Mouse (Mus musculus) myocyte (in vitro differentiated cells): ENCODE results near the gene Ccl3. TPM values are rescaled to one million over a fixed set of nuclear protein-coding genes. Genes with fewer than 3 reads are reported as not detected.

Experiments
- H3K27me3 ChIP-seq: one replicate; pipeline ENCODE4 v1.6.1; 2011; ENCODE audit not compliant: control insufficient read depth, insufficient read depth, insufficient read length
- H3K36me3 ChIP-seq: one replicate; pipeline ENCODE4 v1.6.1; 2011; ENCODE audit not compliant: control insufficient read depth, insufficient read depth
- H3K4me2 ChIP-seq: one replicate; pipeline ENCODE4 v1.6.1; 2011; ENCODE audit warnings: low read depth, control low read depth
- H3K4me3 ChIP-seq: one replicate; pipeline ENCODE4 v1.5.1; 2011; ENCODE audit warnings: mild to moderate bottlenecking, control low read depth, moderate library complexity
- H3K79me2 ChIP-seq: one replicate; pipeline ENCODE4 v1.6.1; 2011; ENCODE audit not compliant: control insufficient read depth, insufficient read depth
- H3ac ChIP-seq: one replicate; pipeline ENCODE4 v1.6.1; 2011; ENCODE audit not compliant: control insufficient read depth, insufficient read length
- CEBPB ChIP-seq: IDR thresholded peaks from 2 replicates; pipeline ENCODE4 v1.6.1; 2011; ENCODE audit warnings: mild to moderate bottlenecking, moderate library complexity; ENCODE audit not compliant: poor library complexity, insufficient read depth, severe bottlenecking
- E2F4 ChIP-seq: IDR thresholded peaks from one replicate; pipeline ENCODE4 v1.6.1; 2011; ENCODE audit warnings: mild to moderate bottlenecking, control low read depth, moderate library complexity; ENCODE audit not compliant: insufficient read depth
- MAX ChIP-seq: IDR thresholded peaks from one replicate; pipeline ENCODE4 v1.6.1; 2011; ENCODE audit warnings: low read depth, mild to moderate bottlenecking, control low read depth
- MYOD1 ChIP-seq, 3 experiments: IDR thresholded peaks; one replicate each; pipeline ENCODE4 v1.6.1; 2011; ENCODE audit warnings: control low read depth in 2 of 3, low read depth in 2 of 3, mild to moderate bottlenecking in 2 of 3, moderate library complexity in 1 of 3; ENCODE audit not compliant: insufficient read length in 2 of 3, control insufficient read depth in 1 of 3
- MYOG ChIP-seq, 3 experiments: IDR thresholded peaks; one replicate each; pipeline ENCODE4 v1.6.1; 2011; ENCODE audit warnings: control low read depth in 2 of 3, low read depth in 2 of 3, mild to moderate bottlenecking in 2 of 3; ENCODE audit not compliant: insufficient read length in 2 of 3, control insufficient read depth in 1 of 3, insufficient read depth in 1 of 3
- POLR2A ChIP-seq: IDR thresholded peaks from one replicate; pipeline ENCODE4 v1.6.1; 2011; ENCODE audit warnings: low read depth, mild to moderate bottlenecking, control low read depth, moderate library complexity; ENCODE audit not compliant: insufficient read length
- POLR2AphosphoS2 ChIP-seq: IDR thresholded peaks from one replicate; pipeline ENCODE4 v1.6.1; 2011; ENCODE audit warnings: low read depth, control low read depth; ENCODE audit not compliant: insufficient read length
- REST ChIP-seq: IDR thresholded peaks from one replicate; pipeline ENCODE4 v1.6.1; 2011; ENCODE audit warnings: mild to moderate bottlenecking, control low read depth, moderate library complexity; ENCODE audit not compliant: insufficient read depth, insufficient read length
- SRF ChIP-seq: IDR thresholded peaks from one replicate; pipeline ENCODE4 v1.6.1; 2011; ENCODE audit warnings: low read depth; ENCODE audit not compliant: control insufficient read depth, insufficient read length
- TCF12 ChIP-seq: IDR thresholded peaks from one replicate; pipeline ENCODE4 v1.6.1; 2011; ENCODE audit warnings: mild to moderate bottlenecking, control low read depth; ENCODE audit not compliant: poor library complexity, insufficient read depth, severe bottlenecking
- TCF3 ChIP-seq: IDR thresholded peaks from one replicate; pipeline ENCODE4 v1.6.1; 2011; ENCODE audit warnings: low read depth, control low read depth; ENCODE audit not compliant: insufficient read length
- USF1 ChIP-seq: IDR thresholded peaks from one replicate; pipeline ENCODE4 v1.6.1; 2011; ENCODE audit warnings: low read depth, mild to moderate bottlenecking, control low read depth, moderate library complexity
- polyA plus RNA-seq: library from polyadenylated mRNA; unstranded; fragments of >200 nt; fragmentation: generic; extraction: Trizol; gene quantifications from one replicate; pipeline ENCODE4 v1.2.1, GENCODE M21; 2012; ENCODE audit warnings: missing spikeins

Gene Ccl3
- polyA plus RNA-seq, 1 experiment = not detected

- Histone ChIP-seq H3K36me3 (no peaks in the 10 kb centered on the region), H3ac (no peak overlapping the region), H3K27me3 (peaks cover 9% of the 10 kb centered on the region), H3K79me2 (no peaks in the 10 kb centered on the region), H3K4me3 (no peak overlapping the region), H3K4me2 (no peak overlapping the region)
- TF ChIP-seq E2F4 (no peak), SRF (no peak), REST (no peak), TCF3 (no peak), MYOG (IDR thresholded peaks at IDR 0.05; ENCODE audit: control insufficient read depth in 1 of 3, insufficient read depth in 1 of 3, insufficient read length in 2 of 3, low read depth in 2 of 3) (no peak), USF1 (no peak), MYOD1 (IDR thresholded peaks at IDR 0.05; ENCODE audit: control insufficient read depth in 1 of 3, insufficient read length in 2 of 3, low read depth in 2 of 3) (no peak), POLR2A (no peak), TCF12 (no peak), CEBPB (no peak), POLR2AphosphoS2 (no peak), MAX (no peak)
These were observed 14.4 kb upstream of the Ccl3 start for GRCm38 (mm10) chr11:83663532-83663931.

DNA sequence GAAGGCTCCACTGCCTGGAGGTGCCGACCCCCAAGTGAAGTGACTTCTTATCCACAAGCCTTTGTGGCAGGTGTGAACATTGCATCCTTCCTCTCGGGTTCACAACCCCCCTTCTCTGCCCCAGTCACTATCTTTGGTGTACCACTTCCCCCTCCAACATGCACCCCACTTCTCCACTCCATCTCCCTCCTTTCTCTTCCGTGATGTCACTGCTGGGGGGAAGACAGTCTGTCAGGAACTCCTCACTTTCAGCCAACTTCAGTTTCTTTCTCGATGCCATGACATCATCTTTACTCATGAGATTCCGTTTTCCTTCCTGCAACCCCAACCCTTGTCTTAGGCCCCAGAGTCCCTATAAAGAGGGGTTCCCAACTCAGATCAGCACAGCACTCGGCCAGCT lies 13.0 kb upstream of the Ccl3 start, which contains the start of gene Ccl4:
Ccl4 (plus strand) TSS at position 381 of the 400 bp plus-strand sequence.
- TF ChIP-seq POLR2AphosphoS2 (no peak), E2F4 (no peak), MYOG (IDR thresholded peaks at IDR 0.05; ENCODE audit: control insufficient read depth in 1 of 3, insufficient read depth in 1 of 3, insufficient read length in 2 of 3, low read depth in 2 of 3) (no peak), MAX (no peak), TCF12 (no peak)
- no peak within 1 kb of the TSS for H3K4me3 ChIP-seq
- H3K27me3 ChIP-seq = peaks cover 9% of the 10 kb centered on the region
- H3K79me2 ChIP-seq = no peaks in the 10 kb centered on the region
- H3K4me2 ChIP-seq = no peak within 1 kb of the TSS
- no peak within 1 kb of the TSS for H3ac ChIP-seq
- no peaks in the 10 kb centered on the region for H3K36me3 ChIP-seq

DNA sequence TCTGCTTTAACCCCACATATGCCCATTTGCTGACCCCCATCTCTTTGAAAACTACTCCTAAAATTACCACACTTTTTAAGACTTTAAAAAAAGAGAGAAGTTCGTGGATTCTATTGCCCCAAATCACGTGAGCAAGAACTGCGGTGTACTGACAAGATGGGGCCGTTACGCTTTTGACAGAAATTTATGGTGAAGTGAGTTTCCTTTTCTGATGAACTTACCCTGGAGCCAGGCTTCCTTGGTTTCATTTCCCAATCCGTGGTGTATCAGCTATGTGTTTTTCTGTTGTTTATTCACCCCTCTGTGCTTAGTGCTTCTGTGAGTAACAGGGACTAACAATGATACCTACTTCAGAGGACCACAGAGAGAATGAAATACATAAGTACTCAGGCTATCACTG lies 9.6 kb upstream of the Ccl3 start:
- Histone ChIP-seq H3K79me2 (no peaks in the 10 kb centered on the region), H3ac (no peak overlapping the region), H3K4me2 (no peak overlapping the region), H3K36me3 (no peaks in the 10 kb centered on the region), H3K27me3 (peaks cover 9% of the 10 kb centered on the region), H3K4me3 (no peak overlapping the region)
- no peak for TF ChIP-seq CEBPB
- no peak for TF ChIP-seq TCF12
- no peak for TF ChIP-seq TCF3
- TF ChIP-seq E2F4 = no peak
- TF ChIP-seq POLR2A = no peak
- no peak for TF ChIP-seq POLR2AphosphoS2
- TF ChIP-seq USF1 = no peak
- TF ChIP-seq MYOG (IDR thresholded peaks at IDR 0.05; ENCODE audit: control insufficient read depth in 1 of 3, insufficient read depth in 1 of 3, insufficient read length in 2 of 3, low read depth in 2 of 3) = no peak
- TF ChIP-seq MAX = no peak
- no peak for TF ChIP-seq MYOD1 (IDR thresholded peaks at IDR 0.05; ENCODE audit: control insufficient read depth in 1 of 3, insufficient read length in 2 of 3, low read depth in 2 of 3)

- TF ChIP-seq TCF12 (no peak), MAX (no peak), POLR2AphosphoS2 (no peak)
These were observed 8.4 kb upstream of the Ccl3 start for GRCm38 (mm10) chr11:83657508-83657907.

DNA sequence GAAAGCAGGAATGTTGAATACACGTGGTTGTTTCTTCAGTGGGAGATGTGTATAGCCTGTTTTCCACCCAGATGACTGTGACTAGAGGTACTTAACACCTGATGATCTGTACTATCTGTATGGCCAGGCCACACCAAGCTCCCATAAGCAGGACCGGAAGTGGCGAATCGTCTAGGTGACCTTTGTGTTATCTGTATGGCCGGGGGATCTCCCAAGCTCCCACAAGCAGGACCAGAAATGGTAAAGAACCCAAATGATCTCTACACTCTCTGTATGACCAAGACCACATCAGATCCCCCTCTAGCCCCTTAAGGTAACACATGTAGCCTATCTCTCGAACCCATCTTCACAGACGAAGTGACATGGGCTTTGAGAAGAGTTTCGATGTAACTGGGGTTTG lies 5.5 kb upstream of the Ccl3 start:
- H3K4me2 ChIP-seq = no peak overlapping the region
- H3K79me2 ChIP-seq = no peaks in the 10 kb centered on the region

More at GRCm38 (mm10) chr11:83657508-83657907, 8.4 kb upstream of the Ccl3 start:
- no peak overlapping the region for H3K4me2 ChIP-seq
- H3K36me3 ChIP-seq = no peaks in the 10 kb centered on the region
- no peak overlapping the region for H3ac ChIP-seq
- no peaks in the 10 kb centered on the region for H3K79me2 ChIP-seq
- no peak overlapping the region for H3K4me3 ChIP-seq
- H3K27me3 ChIP-seq = peaks cover 9% of the 10 kb centered on the region

More for the DNA sequence above, 5.5 kb upstream of the Ccl3 start:
- H3K36me3 ChIP-seq = no peaks in the 10 kb centered on the region
- no peak overlapping the region for H3ac ChIP-seq
- H3K27me3 ChIP-seq = no peaks in the 10 kb centered on the region
- no peak for TF ChIP-seq TCF3
- TF ChIP-seq MYOD1 (IDR thresholded peaks at IDR 0.05; ENCODE audit: control insufficient read depth in 1 of 3, insufficient read length in 2 of 3, low read depth in 2 of 3) = no peak
- no peak for TF ChIP-seq SRF
- TF ChIP-seq USF1 = no peak
- TF ChIP-seq POLR2A = no peak
- TF ChIP-seq POLR2AphosphoS2 = no peak
- no peak for TF ChIP-seq CEBPB
- TF ChIP-seq TCF12 = no peak
- TF ChIP-seq MAX = no peak
- TF ChIP-seq MYOG (IDR thresholded peaks at IDR 0.05; ENCODE audit: control insufficient read depth in 1 of 3, insufficient read depth in 1 of 3, insufficient read length in 2 of 3, low read depth in 2 of 3) = no peak
- TF ChIP-seq REST = no peak
- TF ChIP-seq E2F4 = no peak
- H3K4me3 ChIP-seq = no peak overlapping the region
